In genomic region chr4:114509601-114510000, GRCm38 (mm10) we compare ENCODE assay signal across 26 mouse cellular contexts.
DNase-seq lines count a peak whose midpoint lies in the region; ATAC-seq and TF ChIP-seq lines count a peak whose summit lies in the region.
"Had no signal": no experiment of that assay in that cellular context is flagged by ENCODE, and none has a peak within 500 bp of the region (broad histone marks: within the 10 kb centered on the region; RNA-seq: fewer than 3 reads in every experiment).

No protein-coding gene starts in this region.

- peak; percentile 55 for DNase-seq in heart, embryonic 10.5 days (ENCODE audit: low spot score)
- DNase-seq in heart, adult 18-20 months: no peak
- no peak for DNase-seq in heart, postnatal 0 days (ENCODE audit: low spot score)
- DNase-seq in heart, postnatal 14 days: no peak
- DNase-seq in stomach, postnatal 0 days (ENCODE audit: low spot score): no peak
- DNase-seq: adrenal gland, postnatal 14 days; B cell, adult 2 months; cerebellum, adult 11 months; cerebellum, adult 2 months; cerebellum, adult 9-11 months; cerebellum, postnatal 25 days; forebrain, postnatal 0 days; gastrocnemius, adult 2 months; gastrocnemius, postnatal 14 days; kidney, adult 11 months had no signal

- no peak overlapping the region for H3K9ac ChIP-seq in heart, postnatal 0 days (replicated peaks; ENCODE audit: low read depth, low read length)
- no peak overlapping the region for H3K9ac ChIP-seq in stomach, embryonic 14.5 days (replicated peaks; ENCODE audit: low read depth, low read length)
- H3K9ac ChIP-seq in stomach, postnatal 0 days (ENCODE audit: low read length): no peak overlapping the region
- H3K9ac ChIP-seq: embryonic facial prominence, embryonic 12.5 days; embryonic facial prominence, embryonic 15.5 days; forebrain, postnatal 0 days; heart, embryonic 12.5 days; hindbrain, embryonic 13.5 days; intestine, embryonic 15.5 days had no signal

- H3K27me3 ChIP-seq in heart, embryonic 10.5 days (ENCODE audit: insufficient read depth, poor library complexity, severe bottlenecking): peaks cover 69% of the 10 kb centered on the region
- H3K27me3 ChIP-seq in heart, postnatal 0 days (ENCODE audit: control insufficient read depth, insufficient read depth, low read length): no peaks in the 10 kb centered on the region
- no peaks in the 10 kb centered on the region for H3K27me3 ChIP-seq in stomach, embryonic 14.5 days (ENCODE audit: control insufficient read depth, insufficient read depth, low read length)
- no peaks in the 10 kb centered on the region for H3K27me3 ChIP-seq in stomach, postnatal 0 days (ENCODE audit: control insufficient read depth, insufficient read depth, low read length)
- H3K27me3 ChIP-seq: embryonic facial prominence, embryonic 12.5 days; embryonic facial prominence, embryonic 15.5 days; hindbrain, embryonic 13.5 days; intestine, embryonic 15.5 days had no signal

- no peak overlapping the region for H3K27ac ChIP-seq in heart, embryonic 10.5 days
- H3K27ac ChIP-seq in heart, postnatal 0 days (ENCODE audit: low read depth): peak overlapping the region; percentile 5; the same call in 1 of the 2 replicates
- no peak overlapping the region for H3K27ac ChIP-seq in stomach, embryonic 14.5 days (ENCODE audit: low read length)
- no peak overlapping the region for H3K27ac ChIP-seq in stomach, postnatal 0 days (replicated peaks)
- H3K27ac ChIP-seq: embryonic facial prominence, embryonic 12.5 days; embryonic facial prominence, embryonic 15.5 days; gastrocnemius, adult 2 months; heart, adult 2 months; hindbrain, embryonic 10.5 days; hindbrain, embryonic 13.5 days; intestine, embryonic 15.5 days had no signal

- ATAC-seq in heart, postnatal 0 days (ENCODE audit: insufficient read depth, low read depth): peak; percentile 25; the same call in 1 of the 2 replicates
- ATAC-seq in stomach, embryonic 14.5 days (ENCODE audit: insufficient number of reproducible peaks, insufficient read depth, low FRiP score, low read depth): 0 out of 2 replicates have a peak, but pooled peaks have one; percentile 10
- no peak for ATAC-seq in stomach, postnatal 0 days (ENCODE audit: low FRiP score, low TSS enrichment)
- ATAC-seq: forebrain, embryonic 14.5 days; forebrain, postnatal 0 days; hindbrain, embryonic 16.5 days; intestine, embryonic 15.5 days had no signal

- H3K9me3 ChIP-seq in heart, embryonic 10.5 days: no peaks in the 10 kb centered on the region
- no peaks in the 10 kb centered on the region for H3K9me3 ChIP-seq in heart, postnatal 0 days (replicated peaks; ENCODE audit: control insufficient read depth, low read length)
- no peaks in the 10 kb centered on the region for H3K9me3 ChIP-seq in stomach, embryonic 14.5 days (ENCODE audit: control insufficient read depth, low read depth, low read length)
- no peaks in the 10 kb centered on the region for H3K9me3 ChIP-seq in stomach, postnatal 0 days (ENCODE audit: control insufficient read depth, low read length)
- H3K9me3 ChIP-seq: embryonic facial prominence, embryonic 12.5 days; embryonic facial prominence, embryonic 15.5 days; heart, embryonic 12.5 days; hindbrain, embryonic 10.5 days; hindbrain, embryonic 13.5 days; intestine, embryonic 15.5 days had no signal

- intact Hi-C loops in heart, postnatal 14 days (cut with DNase I): no loop called here

- TF ChIP-seq CTCF in heart, postnatal 0 days (IDR thresholded peaks at IDR 0.05; ENCODE audit: low read depth): no peak
- no peak for TF ChIP-seq CTCF in stomach, postnatal 0 days (IDR thresholded peaks at IDR 0.05; ENCODE audit: low read depth)

- H3K36me3 ChIP-seq in heart, embryonic 10.5 days: no peaks in the 10 kb centered on the region
- no peaks in the 10 kb centered on the region for H3K36me3 ChIP-seq in heart, postnatal 0 days (replicated peaks; ENCODE audit: control insufficient read depth, insufficient read depth, low read length)
- H3K36me3 ChIP-seq in stomach, embryonic 14.5 days (ENCODE audit: control insufficient read depth, insufficient read depth, low read length): no peaks in the 10 kb centered on the region
- no peaks in the 10 kb centered on the region for H3K36me3 ChIP-seq in stomach, postnatal 0 days (ENCODE audit: control insufficient read depth, insufficient read depth, low read length)
- H3K36me3 ChIP-seq: embryonic facial prominence, embryonic 12.5 days; embryonic facial prominence, embryonic 15.5 days; G1E; heart, embryonic 12.5 days; hindbrain, embryonic 10.5 days; hindbrain, embryonic 13.5 days; intestine, embryonic 15.5 days had no signal

- H3K4me3 ChIP-seq in heart, embryonic 10.5 days: no peak overlapping the region
- H3K4me3 ChIP-seq in heart, postnatal 0 days (ENCODE audit: low read depth, low read length): no peak overlapping the region
- H3K4me3 ChIP-seq in stomach, embryonic 14.5 days (ENCODE audit: low read depth, low read length): no peak overlapping the region
- no peak overlapping the region for H3K4me3 ChIP-seq in stomach, postnatal 0 days (ENCODE audit: low read depth, low read length)
- H3K4me3 ChIP-seq: embryonic facial prominence, embryonic 12.5 days; embryonic facial prominence, embryonic 15.5 days; gastrocnemius, adult 2 months; heart, adult 2 months; heart, embryonic 12.5 days; hindbrain, embryonic 10.5 days; hindbrain, embryonic 13.5 days; intestine, embryonic 15.5 days had no signal

- 77% methylated on average over 6 of the region's 6 CpGs for WGBS in heart, embryonic 10.5 days
- 68% methylated on average over 6 of the region's 6 CpGs for WGBS in heart, postnatal 0 days
- WGBS in stomach, embryonic 14.5 days: 81% methylated on average over 6 of the region's 6 CpGs
- WGBS in stomach, postnatal 0 days: 80% methylated on average over 6 of the region's 6 CpGs

- H3K4me1 ChIP-seq in heart, embryonic 10.5 days: peaks cover 2% of the 10 kb centered on the region
- H3K4me1 ChIP-seq in heart, postnatal 0 days (ENCODE audit: control insufficient read depth, insufficient read depth): peaks cover 44% of the 10 kb centered on the region
- H3K4me1 ChIP-seq in stomach, embryonic 14.5 days (ENCODE audit: control insufficient read depth, insufficient read depth, low read length): no peaks in the 10 kb centered on the region
- H3K4me1 ChIP-seq in stomach, postnatal 0 days (replicated peaks; ENCODE audit: control insufficient read depth, insufficient read depth): no peaks in the 10 kb centered on the region
- H3K4me1 ChIP-seq: intestine, embryonic 15.5 days had no signal

- TF ChIP-seq EP300 in heart, postnatal 0 days (IDR thresholded peaks at IDR 0.05; ENCODE audit: low read depth): peak; percentile 15; the same call in 1 of the 2 replicates
- no peak for TF ChIP-seq EP300 in stomach, postnatal 0 days (optimal IDR thresholded peaks at IDR 0.05)

- H3K4me2 ChIP-seq in heart, postnatal 0 days (ENCODE audit: low read depth, low read length): no peak overlapping the region
- H3K4me2 ChIP-seq in stomach, embryonic 14.5 days (replicated peaks; ENCODE audit: low read depth, low read length): no peak overlapping the region
- H3K4me2 ChIP-seq in stomach, postnatal 0 days (replicated peaks; ENCODE audit: low read depth): no peak overlapping the region
- H3K4me2 ChIP-seq: embryonic facial prominence, embryonic 12.5 days; embryonic facial prominence, embryonic 15.5 days; heart, embryonic 12.5 days; hindbrain, embryonic 13.5 days; intestine, embryonic 15.5 days had no signal
